Mouse (Mus musculus) testis, adult 10 weeks (tissue): ENCODE data around the gene Coro1c. TPM values are rescaled to one million over a fixed set of nuclear protein-coding genes. Genes with fewer than 3 reads are reported as not detected.

Experiments used
- polyA plus RNA-seq: library from polyadenylated mRNA; stranded (reverse); fragments of 350-450 nt; fragmentation: Illumina TruSeq; extraction: RNeasy Lipid Tissue Mini Kit (QIAGEN cat#74804); gene quantifications from one replicate; pipeline ENCODE4 v1.2.3, GENCODE M21; 2014; ENCODE audit warnings: low read depth, low replicate concordance

The Coro1c gene
- polyA plus RNA-seq = 5.6 TPM

DNA sequence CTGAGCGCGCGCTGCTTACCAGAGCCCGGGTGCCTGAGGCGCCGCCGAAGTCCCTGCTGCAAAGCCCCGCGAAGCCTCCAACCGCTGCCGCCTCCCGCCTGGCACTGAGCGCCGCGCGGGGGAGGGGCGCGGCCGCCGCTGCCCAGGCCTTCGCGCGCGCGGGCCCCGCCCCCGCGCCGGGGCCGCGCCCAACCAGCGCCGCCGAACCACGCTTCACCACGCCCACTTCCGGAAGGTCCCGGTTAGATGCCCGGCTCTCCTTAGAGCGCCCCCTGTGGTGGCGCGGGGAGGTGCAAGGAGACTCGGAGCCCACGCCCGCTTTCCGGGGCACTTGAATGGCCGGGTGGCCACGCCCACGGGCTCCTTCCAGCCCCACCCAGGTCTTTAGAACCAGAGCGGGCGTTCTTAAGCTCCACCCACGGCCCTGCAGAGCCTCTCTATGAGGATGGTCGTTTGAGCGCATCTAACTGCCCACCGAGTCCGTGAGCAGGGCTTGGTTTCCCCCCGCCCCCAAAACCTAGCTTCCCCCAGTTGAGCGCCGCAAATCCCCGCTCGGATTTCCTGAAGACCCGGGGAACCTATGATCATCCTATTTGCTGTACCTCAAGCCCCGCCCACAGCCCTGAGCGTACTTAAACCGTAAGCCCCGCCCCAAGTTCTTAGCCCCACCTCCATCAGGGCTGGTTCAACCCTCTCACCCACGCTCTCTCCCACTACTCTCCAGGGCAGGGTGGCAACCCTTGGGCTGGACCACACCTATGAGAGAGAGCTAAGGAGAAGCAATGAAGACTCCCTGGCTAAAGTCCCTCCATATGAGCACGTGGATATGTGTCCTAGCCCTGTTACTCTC is at the start of gene Coro1c:
Coro1c (minus strand) TSS at position 167 of the 850 bp plus-strand sequence.

DNA sequence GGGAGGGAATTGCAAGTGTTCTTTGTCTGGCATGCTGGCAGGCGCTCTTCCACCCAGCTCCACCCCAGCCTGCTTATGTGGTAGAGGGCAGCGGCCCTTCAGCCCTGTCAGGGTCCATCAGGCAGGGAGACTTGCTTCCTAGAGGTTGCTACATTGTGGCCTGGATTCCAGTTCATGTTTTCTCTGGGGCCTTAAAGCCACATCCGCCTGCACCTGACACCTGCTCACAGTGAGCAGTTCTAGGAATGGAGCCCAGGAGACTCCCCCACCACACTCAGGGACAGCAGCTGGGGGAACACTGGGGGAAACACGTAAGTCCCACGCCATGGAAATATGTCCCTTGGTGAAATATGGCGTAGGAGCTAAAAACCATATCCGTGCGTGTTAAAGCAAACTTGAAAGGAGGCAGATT is 76.1 kb downstream of the Coro1c start, which contains the start of gene Selplg:
Selplg (minus strand) TSS at position 155 of the 412 bp plus-strand sequence.

DNA sequence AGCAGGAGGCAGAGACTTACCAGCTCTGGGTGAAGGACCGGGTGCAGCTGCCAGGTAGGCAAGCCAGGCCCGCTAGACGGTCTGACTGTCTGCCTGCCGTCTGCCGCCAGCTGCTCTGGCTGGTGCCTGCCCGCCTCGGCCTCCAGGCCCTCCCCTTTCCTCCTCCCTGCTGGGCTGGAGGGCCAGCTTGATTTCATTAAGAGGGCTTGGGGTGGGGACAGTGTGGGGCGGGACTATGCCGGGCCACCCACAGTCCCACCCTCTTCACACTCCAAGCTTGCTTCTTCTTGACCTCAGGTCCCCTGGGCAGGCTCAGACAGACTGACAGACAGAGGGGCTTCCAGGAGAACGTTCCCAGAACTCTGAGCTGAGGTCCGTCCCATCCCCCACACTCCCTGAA is 108.3 kb downstream of the Coro1c start, which contains the start of gene Tmem119:
Tmem119 (minus strand) TSS at position 237 of the 400 bp plus-strand sequence.

Other genes starting within 250 kb of the Coro1c start
- gene 1700069L16Rik, start 184.0 kb downstream of the Coro1c start, polyA plus RNA-seq = 5.3 TPM
- gene Ficd, start 173.0 kb downstream of the Coro1c start, polyA plus RNA-seq = 1.1 TPM
- gene Sart3, start 136.2 kb downstream of the Coro1c start, polyA plus RNA-seq = 1.6 TPM
- gene Iscu, start 136.0 kb downstream of the Coro1c start, polyA plus RNA-seq = 27.4 TPM
- gene Tmem119, start 108.2 kb downstream of the Coro1c start, polyA plus RNA-seq = not detected
- not detected for gene Selplg, start 76.1 kb downstream of the Coro1c start, polyA plus RNA-seq
- gene Ssh1, start 85.1 kb upstream of the Coro1c start, polyA plus RNA-seq = 1.2 TPM
- gene Dao, start 94.9 kb upstream of the Coro1c start, polyA plus RNA-seq = not detected
- gene Usp30, start 156.7 kb upstream of the Coro1c start, polyA plus RNA-seq = 3.1 TPM
- 1.8 TPM for gene Svop, start 182.8 kb upstream of the Coro1c start, polyA plus RNA-seq
- 0.25 TPM for gene Alkbh2, start 219.5 kb upstream of the Coro1c start, polyA plus RNA-seq
- 1.3 TPM for gene Ung, start 221.6 kb upstream of the Coro1c start, polyA plus RNA-seq
- gene Acacb, start 237.8 kb upstream of the Coro1c start, polyA plus RNA-seq = 0.29 TPM